Mouse (Mus musculus) ES-E14 (cell line): ENCODE measurements at regions not wholly inside any gene's neighbourhood (a gene's known extent, or its start where the extent isn't known, plus 50 kb on each side); places are given as distances from the start of the nearest gene placed in this dataset.

Source experiments
- DNase-seq: peaks from one replicate; pipeline ENCODE4 v3.0.0-alpha.2; 2013; ENCODE audit warnings: low read depth, low spot score
- H3K27ac ChIP-seq: 2 replicates; pipeline ENCODE4 v1.5.1; 2012; ENCODE audit warnings: low read depth, mild to moderate bottlenecking, low read length, moderate library complexity, mixed read lengths; ENCODE audit not compliant: poor library complexity, insufficient read depth, severe bottlenecking
- H3K36me3 ChIP-seq: 2 replicates; pipeline ENCODE4 v1.6.1; 2012; ENCODE audit warnings: mild to moderate bottlenecking, low read length, moderate library complexity, mixed read lengths; ENCODE audit not compliant: control insufficient read depth, poor library complexity, insufficient read depth, severe bottlenecking
- H3K4me1 ChIP-seq, 2 experiments: fragments of 150-350 bp in 1 of 2; sonication (generic) in 1 of 2; 2 replicates each; pipeline ENCODE4 v1.6.1; 2012; ENCODE audit warnings: low read length in 2 of 2, mild to moderate bottlenecking in 1 of 2, mixed read lengths in 1 of 2; ENCODE audit not compliant: control insufficient read depth in 2 of 2, insufficient read depth in 2 of 2, poor library complexity in 1 of 2
- H3K4me3 ChIP-seq, 2 experiments: fragments of 150-350 bp in 1 of 2; sonication (generic) in 1 of 2; 2 replicates each; pipeline ENCODE4 v1.5.1; 2012; ENCODE audit warnings: low read length in 2 of 2, low read depth in 1 of 2, mild to moderate bottlenecking in 1 of 2, mixed read lengths in 1 of 2; ENCODE audit not compliant: insufficient read depth in 1 of 2, poor library complexity in 1 of 2, severe bottlenecking in 1 of 2
- H3K9ac ChIP-seq: 2 replicates; pipeline ENCODE4 v1.6.1; 2012; ENCODE audit warnings: low read depth, mild to moderate bottlenecking, low read length, mixed read lengths; ENCODE audit not compliant: poor library complexity, insufficient read depth, severe bottlenecking
- H3K9me3 ChIP-seq: fragments of 150-350 bp; sonication (generic); 2 replicates; pipeline ENCODE4 v1.6.1; 2012; ENCODE audit warnings: low read depth, mild to moderate bottlenecking, low read length; ENCODE audit not compliant: control insufficient read depth, insufficient read depth
- CHD2 ChIP-seq: IDR thresholded peaks from 2 replicates; pipeline ENCODE4 v1.6.1; 2014; ENCODE audit warnings: mild to moderate bottlenecking, low read depth, low read length, inconsistent platforms
- HCFC1 ChIP-seq: IDR thresholded peaks from 2 replicates; pipeline ENCODE4 v1.6.1; 2012; ENCODE audit warnings: low read length, inconsistent platforms, borderline replicate concordance; ENCODE audit not compliant: insufficient read depth
- MAFK ChIP-seq: IDR thresholded peaks from 2 replicates; pipeline ENCODE4 v1.6.1; 2014; ENCODE audit warnings: mild to moderate bottlenecking, low read depth, low read length, inconsistent platforms; ENCODE audit not compliant: insufficient read depth
- ZC3H11A ChIP-seq: IDR thresholded peaks from 2 replicates; pipeline ENCODE4 v1.6.1; 2012; ENCODE audit warnings: low read depth, mild to moderate bottlenecking, inconsistent platforms, low read length, borderline replicate concordance
- ZNF384 ChIP-seq: IDR thresholded peaks from 2 replicates; pipeline ENCODE4 v1.6.1; 2012; ENCODE audit warnings: low read depth, low read length, inconsistent platforms
- in situ Hi-C, 2 experiments: fragments of 600-800 bp; cut with MboI; formaldehyde crosslinking; loops; one replicate each; pipeline ENCODE4 v1.15.1; 2025; ENCODE audit warnings: low sequenced_read_pairs in 2 of 2, inconsistent platforms in 1 of 2; ENCODE audit not compliant: unreplicated experiment in 2 of 2

DNA sequence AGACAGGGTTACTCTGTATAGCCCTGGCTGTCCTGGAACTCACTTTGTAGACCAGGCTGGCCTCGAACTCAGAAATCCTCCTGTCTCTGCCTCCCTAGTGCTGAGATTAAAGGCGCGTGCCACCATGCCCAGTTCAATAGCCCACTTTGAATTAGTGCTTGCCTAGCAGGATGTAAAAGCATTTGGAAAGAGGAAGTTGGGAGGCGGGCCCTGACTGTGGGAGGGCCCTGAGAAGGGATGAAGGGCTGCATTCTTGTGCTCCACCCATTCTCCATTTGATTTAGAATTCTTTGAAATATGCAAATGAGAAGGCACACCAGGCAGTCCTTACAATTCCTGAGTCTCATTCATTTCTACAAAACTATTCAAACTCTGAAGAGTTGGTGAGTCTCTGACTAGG is 287.6 kb downstream of the Barhl2 start:
- Histone ChIP-seq H3K9ac (no peak overlapping the region), H3K4me1 (peaks cover 0 to 3% of the 10 kb centered on the region in 2 experiments; a peak in 1 of 4 replicates), H3K9me3 (no peaks in the 10 kb centered on the region), H3K4me3 (no peak overlapping the region), H3K27ac (no peak overlapping the region), H3K36me3 (no peaks in the 10 kb centered on the region)
- no peak for DNase-seq
- TF ChIP-seq HCFC1 (no peak), CHD2 (no peak), ZC3H11A (no peak), ZNF384 (no peak), MAFK (no peak)
- in situ Hi-C loops: no loop called here

DNA sequence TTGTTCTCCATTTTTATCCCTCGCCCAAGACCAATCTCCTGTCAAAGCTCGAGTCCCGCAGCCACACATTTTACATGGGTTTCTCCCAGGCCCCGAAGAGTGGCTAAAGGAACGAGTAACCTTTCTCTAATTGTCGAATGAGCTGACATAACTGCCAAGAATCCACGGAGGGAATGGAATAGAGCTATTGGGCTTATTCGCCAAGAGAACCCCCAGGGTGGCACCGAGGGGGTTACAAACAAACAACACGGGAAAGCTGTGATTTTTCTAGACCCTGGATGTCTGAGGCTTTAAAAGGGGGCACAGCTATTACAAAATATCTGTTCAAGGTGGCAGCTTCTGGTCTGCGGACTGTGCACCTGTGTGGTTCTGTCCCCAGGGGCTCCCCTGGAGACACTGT is 290.4 kb downstream of the Barhl2 start:
- H3K9ac ChIP-seq: no peak overlapping the region
- DNase-seq: no peak
- in situ Hi-C loops: no loop called here
- H3K27ac ChIP-seq: no peak overlapping the region
- TF ChIP-seq ZNF384: no peak
- TF ChIP-seq HCFC1: no peak
- no peak for TF ChIP-seq MAFK
- TF ChIP-seq ZC3H11A: no peak
- TF ChIP-seq CHD2: no peak
- H3K9me3 ChIP-seq: no peaks in the 10 kb centered on the region
- peaks cover 0 to 3% of the 10 kb centered on the region in 2 experiments; a peak in 1 of 4 replicates for H3K4me1 ChIP-seq
- H3K4me3 ChIP-seq: no peak overlapping the region
- no peaks in the 10 kb centered on the region for H3K36me3 ChIP-seq

DNA sequence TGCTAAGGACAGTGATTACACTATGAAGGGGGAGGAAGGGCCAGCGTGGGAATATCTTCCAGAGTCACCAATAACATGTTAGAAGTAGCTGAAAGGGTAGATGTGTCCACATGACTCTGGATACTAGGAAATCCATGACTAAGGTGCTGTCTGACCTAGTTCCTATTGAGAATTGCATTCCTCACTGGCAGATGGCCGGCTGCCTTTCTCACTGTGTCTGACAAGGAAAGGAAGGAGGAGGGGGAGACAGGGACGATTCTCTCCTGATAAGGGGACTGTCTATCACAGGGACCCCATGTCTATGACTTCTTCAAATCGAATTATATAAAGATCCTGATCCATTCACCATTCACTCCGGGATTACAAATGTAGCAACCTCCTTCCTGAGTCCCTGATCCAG is 289.9 kb downstream of the Zfp326 start:
- in situ Hi-C loops: no loop called here
- Histone ChIP-seq H3K9ac (no peak overlapping the region), H3K4me1 (peaks cover 0 to 3% of the 10 kb centered on the region in 2 experiments; a peak in 1 of 4 replicates), H3K36me3 (no peaks in the 10 kb centered on the region), H3K27ac (no peak overlapping the region), H3K4me3 (no peak overlapping the region), H3K9me3 (no peaks in the 10 kb centered on the region)
- TF ChIP-seq CHD2 (no peak), HCFC1 (no peak), ZNF384 (no peak), ZC3H11A (no peak), MAFK (no peak)
- DNase-seq: no peak

DNA sequence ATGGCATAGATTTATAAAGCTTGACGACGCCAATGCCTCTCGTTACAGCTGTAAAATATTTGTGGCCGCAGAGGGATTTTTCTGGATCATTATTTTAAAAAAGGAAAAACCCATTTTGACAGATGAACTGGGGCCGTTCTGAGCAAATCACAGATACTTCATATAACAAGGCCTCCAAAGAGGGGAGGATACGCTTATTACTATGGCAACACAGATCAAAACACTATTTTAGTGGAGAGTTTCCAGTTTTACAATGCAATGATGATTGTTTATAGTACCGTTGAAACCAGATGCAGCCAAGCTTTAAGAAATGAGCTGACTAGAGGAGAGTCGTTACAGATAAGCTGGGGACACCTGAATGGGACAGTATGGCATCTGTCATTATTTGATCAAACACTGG is 287.8 kb downstream of the Zfp326 start:
- Histone ChIP-seq H3K9ac (no peak overlapping the region), H3K9me3 (no peaks in the 10 kb centered on the region), H3K4me1 (no peaks in the 10 kb centered on the region; a peak in 1 of 4 replicates), H3K4me3 (no peak overlapping the region), H3K27ac (no peak overlapping the region), H3K36me3 (no peaks in the 10 kb centered on the region)
- in situ Hi-C loops: no loop called here
- DNase-seq: no peak
- TF ChIP-seq CHD2 (no peak), HCFC1 (no peak), MAFK (no peak), ZC3H11A (no peak), ZNF384 (no peak)

DNA sequence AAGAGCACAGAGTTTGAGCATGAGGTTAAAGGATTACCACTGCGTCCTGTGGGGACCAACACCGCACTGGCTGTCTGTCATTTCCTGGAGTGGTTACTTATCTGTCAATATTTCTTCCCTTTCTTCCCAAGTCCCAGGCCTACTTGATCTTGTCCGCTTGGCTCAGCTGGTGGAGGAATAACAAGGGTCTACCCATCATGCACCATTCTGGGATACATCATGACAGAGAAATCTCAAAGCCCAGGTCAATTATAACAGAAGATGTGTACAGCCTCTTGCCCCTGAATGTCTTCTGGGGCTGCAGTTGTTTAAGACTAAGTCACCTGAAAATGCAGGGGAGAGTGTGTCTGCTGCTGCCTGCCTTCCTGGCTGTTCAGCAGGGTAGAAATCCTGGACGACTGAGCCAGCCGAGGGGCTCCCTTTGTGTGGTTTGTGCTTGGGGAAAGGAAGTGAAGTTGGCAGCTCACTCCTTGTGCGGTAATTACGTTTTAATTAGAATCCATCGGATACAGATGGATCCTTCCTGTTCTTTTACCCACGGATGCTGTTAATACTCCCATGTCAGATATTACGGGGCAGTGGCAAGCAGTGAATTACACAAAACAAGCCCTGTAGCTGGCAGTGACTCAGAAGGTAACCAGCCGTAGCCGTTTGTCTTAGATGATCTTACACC is 286.8 kb downstream of the Zfp326 start:
- DNase-seq: no peak

More for the DNA sequence above, 286.8 kb downstream of the Zfp326 start:
- no peaks in the 10 kb centered on the region; a peak in 1 of 4 replicates for H3K4me1 ChIP-seq
- H3K36me3 ChIP-seq: no peaks in the 10 kb centered on the region
- no peaks in the 10 kb centered on the region for H3K9me3 ChIP-seq
- H3K4me3 ChIP-seq: no peak overlapping the region
- H3K9ac ChIP-seq: no peak overlapping the region
- no peak overlapping the region for H3K27ac ChIP-seq
- TF ChIP-seq CHD2: no peak
- TF ChIP-seq HCFC1: no peak
- TF ChIP-seq MAFK: no peak
- no peak for TF ChIP-seq ZC3H11A
- TF ChIP-seq ZNF384: no peak
- in situ Hi-C loops: no loop called here
